Mouse (Mus musculus): ENCODE data around the gene Ncdn. TPM values are rescaled to one million over a fixed set of nuclear protein-coding genes. Genes with fewer than 3 reads are reported as not detected.

Gene Ncdn
- polyA plus RNA-seq, 1 experiment from 2014 or later = 40.9 TPM

DNA sequence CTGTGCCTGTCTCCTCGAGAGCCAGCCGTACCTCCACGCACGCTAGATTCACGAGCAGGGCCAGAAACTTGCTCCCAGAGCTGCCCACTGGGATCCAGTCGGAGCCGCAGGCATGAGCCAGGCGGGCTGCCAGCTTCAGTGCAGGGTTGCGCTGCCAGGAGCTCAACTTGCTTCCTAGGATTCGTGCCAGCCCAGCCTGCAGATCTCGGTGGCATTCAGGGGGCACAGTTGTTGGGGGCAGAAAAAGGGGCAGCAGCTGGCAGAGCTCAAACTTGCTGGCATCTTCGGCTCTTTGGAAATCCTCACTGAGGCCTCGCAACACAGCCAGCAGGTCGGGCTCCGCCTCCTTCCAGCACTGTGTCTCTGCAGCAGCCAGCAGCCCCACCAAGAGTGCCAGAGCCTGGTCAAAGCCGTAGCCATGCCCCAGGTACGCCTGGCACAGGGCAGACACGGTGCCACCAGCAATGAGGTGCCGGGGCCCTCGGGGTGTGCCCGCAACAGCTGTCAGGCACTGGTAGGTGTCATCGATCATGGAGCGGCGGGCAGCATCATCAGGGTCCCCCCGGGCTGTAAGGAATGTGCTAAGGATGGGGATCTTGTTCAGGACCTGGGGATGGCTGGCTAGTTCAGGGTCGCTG is 3.1 kb downstream of the Ncdn start:
- whole genome bisulfite sequencing = 93% methylated on average over 26 of the region's 26 CpGs
- no peaks in the 10 kb centered on the region for H3K27me3 ChIP-seq (replicated peaks; ENCODE audit: low read depth, poor library complexity, severe bottlenecking)

DNA sequence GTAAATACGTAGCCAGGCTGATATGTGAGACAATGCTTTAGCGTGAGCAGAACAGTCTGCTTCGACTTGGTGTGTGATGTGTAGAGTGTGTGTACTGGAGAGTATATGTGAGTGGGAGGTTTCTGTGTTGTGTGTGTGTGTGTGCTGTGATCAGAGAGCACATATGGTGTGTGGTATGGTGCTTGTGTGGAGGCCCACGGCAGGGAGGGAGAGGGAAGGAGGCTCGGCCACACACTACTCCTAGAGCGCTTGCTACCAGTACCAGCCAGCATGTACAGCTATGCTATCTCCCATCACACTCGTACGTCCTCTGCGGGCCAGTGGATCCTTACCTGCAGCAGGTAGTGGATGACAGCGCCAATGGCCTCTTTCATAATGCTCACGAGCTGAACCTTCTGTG is 3.7 kb downstream of the Ncdn start:
- WGBS = 92% methylated on average over 11 of the region's 11 CpGs
- DNase-seq (ENCODE audit: low spot score) = peak; percentile 6
- Histone ChIP-seq H3K4me3 (no peak overlapping the region), H3K36me3 (replicated peaks) (peaks cover 67% of the 10 kb centered on the region), H3K4me1 (peaks cover 44% of the 10 kb centered on the region), H3K27ac (replicated peaks) (no peak overlapping the region), H3K9me3 (no peaks in the 10 kb centered on the region), H3K27me3 (replicated peaks; ENCODE audit: low read depth, poor library complexity, severe bottlenecking) (0 out of 2 replicates have a peak, but pooled peaks cover 4% of the 10 kb centered on the region)

More for the DNA sequence above, 3.1 kb downstream of the Ncdn start:
- Histone ChIP-seq H3K4me3 (peak overlapping the region; percentile 11; the same call in 1 of the 2 replicates), H3K36me3 (replicated peaks) (peaks cover 61% of the 10 kb centered on the region), H3K9me3 (no peaks in the 10 kb centered on the region), H3K27ac (replicated peaks) (no peak overlapping the region), H3K4me1 (peaks cover 47% of the 10 kb centered on the region)
- DNase-seq (ENCODE audit: low spot score) = no peak

GRCm38 (mm10) chr4:126748381-126748780 is 4.9 kb downstream of the Ncdn start:
- H3K27me3 ChIP-seq (replicated peaks; ENCODE audit: low read depth, poor library complexity, severe bottlenecking) = peaks cover 16% of the 10 kb centered on the region; the same call in 1 of the 2 replicates
- H3K4me1 ChIP-seq = peaks cover 49% of the 10 kb centered on the region
- H3K36me3 ChIP-seq (replicated peaks) = peaks cover 79% of the 10 kb centered on the region
- H3K9me3 ChIP-seq = no peaks in the 10 kb centered on the region
- no peak overlapping the region for H3K4me3 ChIP-seq
- WGBS = 94% methylated on average over 8 of the region's 8 CpGs
- peak; percentile 6 for DNase-seq (ENCODE audit: low spot score)
- H3K27ac ChIP-seq (replicated peaks) = no peak overlapping the region

- H3K4me1 ChIP-seq = peaks cover 38% of the 10 kb centered on the region
- peaks cover 79% of the 10 kb centered on the region for H3K36me3 ChIP-seq (replicated peaks)
- H3K27me3 ChIP-seq (replicated peaks; ENCODE audit: low read depth, poor library complexity, severe bottlenecking) = peaks cover 29% of the 10 kb centered on the region
- no peak overlapping the region for H3K4me3 ChIP-seq
- no peak for DNase-seq (ENCODE audit: low spot score)
- H3K9me3 ChIP-seq = no peaks in the 10 kb centered on the region
- H3K27ac ChIP-seq (replicated peaks) = no peak overlapping the region
- WGBS = 84% methylated on average over 10 of the region's 10 CpGs
Observed at GRCm38 (mm10) chr4:126746194-126746840, 6.9 kb downstream of the Ncdn start.

GRCm38 (mm10) chr4:126745506-126746193 is 7.6 kb downstream of the Ncdn start:
- WGBS = 41% methylated on average over 13 of the region's 13 CpGs
- Histone ChIP-seq H3K27me3 (replicated peaks; ENCODE audit: low read depth, poor library complexity, severe bottlenecking) (peaks cover 29% of the 10 kb centered on the region), H3K4me3 (no peak overlapping the region), H3K27ac (replicated peaks) (no peak overlapping the region), H3K4me1 (peaks cover 32% of the 10 kb centered on the region), H3K36me3 (replicated peaks) (peaks cover 72% of the 10 kb centered on the region), H3K9me3 (no peaks in the 10 kb centered on the region)
- peak; percentile 66 for DNase-seq (ENCODE audit: low spot score)

DNA sequence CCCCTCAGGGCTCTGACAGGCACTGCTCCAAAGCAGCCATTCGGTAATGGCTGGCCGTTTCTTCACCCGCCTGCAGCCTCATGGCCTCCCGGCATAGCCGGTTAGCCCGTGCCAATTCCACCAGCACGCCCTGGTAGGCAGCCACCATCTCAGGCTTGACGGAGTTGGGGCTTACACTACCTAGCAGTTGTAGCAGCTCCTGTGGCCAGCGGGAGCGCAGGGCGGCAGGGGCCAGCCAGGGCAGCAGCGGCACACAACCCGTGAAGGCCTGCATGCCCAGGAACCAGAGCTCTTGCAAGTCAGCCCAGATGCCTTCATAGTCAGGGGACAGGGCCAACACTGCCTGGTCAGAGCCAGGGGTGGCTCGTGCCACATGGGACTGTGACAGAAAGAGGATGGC is 8.4 kb downstream of the Ncdn start:
- no peaks in the 10 kb centered on the region for H3K9me3 ChIP-seq
- H3K27me3 ChIP-seq (replicated peaks; ENCODE audit: low read depth, poor library complexity, severe bottlenecking) = peaks cover 35% of the 10 kb centered on the region
- no peak overlapping the region for H3K4me3 ChIP-seq
- H3K36me3 ChIP-seq (replicated peaks) = peaks cover 64% of the 10 kb centered on the region
- WGBS = 90% methylated on average over 14 of the region's 14 CpGs
- DNase-seq (ENCODE audit: low spot score) = no peak
- peaks cover 31% of the 10 kb centered on the region for H3K4me1 ChIP-seq
- H3K27ac ChIP-seq (replicated peaks) = no peak overlapping the region

DNA sequence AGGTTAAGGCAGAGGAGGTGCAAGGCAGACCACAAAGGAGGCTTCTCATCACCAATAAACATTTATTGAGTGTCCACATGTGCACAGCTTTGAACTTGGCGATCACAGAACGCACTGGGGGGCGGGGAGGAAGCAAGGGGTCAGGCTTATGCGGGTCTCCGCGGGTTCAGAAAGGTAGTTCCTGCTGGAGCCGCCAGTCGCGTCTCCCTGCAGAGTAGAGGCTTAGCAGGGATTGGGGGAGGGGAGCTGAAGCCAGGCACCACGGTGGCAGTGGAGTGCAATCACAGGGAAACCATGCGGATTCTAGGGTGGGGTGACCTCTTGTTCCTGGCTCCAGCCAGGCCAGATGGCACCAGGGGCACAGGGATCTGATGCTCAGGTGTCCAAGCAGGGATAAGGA is 9.5 kb downstream of the Ncdn start:
- H3K4me1 ChIP-seq = peaks cover 29% of the 10 kb centered on the region
- H3K9me3 ChIP-seq = no peaks in the 10 kb centered on the region
- H3K36me3 ChIP-seq (replicated peaks) = peaks cover 53% of the 10 kb centered on the region
- WGBS = 5% methylated on average over 11 of the region's 11 CpGs
- no peak overlapping the region for H3K27ac ChIP-seq (replicated peaks)
- H3K4me3 ChIP-seq = no peak overlapping the region
- DNase-seq (ENCODE audit: low spot score) = peak; percentile 53
- peaks cover 46% of the 10 kb centered on the region for H3K27me3 ChIP-seq (replicated peaks; ENCODE audit: low read depth, poor library complexity, severe bottlenecking)

GRCm38 (mm10) chr4:126742976-126743375 is 10.3 kb downstream of the Ncdn start:
- WGBS = 53% methylated on average over 2 of the region's 2 CpGs
- peaks cover 53% of the 10 kb centered on the region for H3K27me3 ChIP-seq (replicated peaks; ENCODE audit: low read depth, poor library complexity, severe bottlenecking)
- DNase-seq (ENCODE audit: low spot score) = no peak
- no peak overlapping the region for H3K4me3 ChIP-seq
- H3K27ac ChIP-seq (replicated peaks) = no peak overlapping the region
- peaks cover 46% of the 10 kb centered on the region for H3K36me3 ChIP-seq (replicated peaks)
- H3K9me3 ChIP-seq = no peaks in the 10 kb centered on the region
- H3K4me1 ChIP-seq = peaks cover 29% of the 10 kb centered on the region

GRCm38 (mm10) chr4:126741448-126741847 is 11.8 kb downstream of the Ncdn start:
- Histone ChIP-seq H3K36me3 (replicated peaks) (peaks cover 30% of the 10 kb centered on the region), H3K4me3 (no peak overlapping the region), H3K9me3 (no peaks in the 10 kb centered on the region), H3K27ac (replicated peaks) (no peak overlapping the region), H3K27me3 (replicated peaks; ENCODE audit: low read depth, poor library complexity, severe bottlenecking) (peaks cover 69% of the 10 kb centered on the region), H3K4me1 (peaks cover 29% of the 10 kb centered on the region)
- DNase-seq (ENCODE audit: low spot score) = peak; percentile 86
- 6% methylated on average over 12 of the region's 12 CpGs for WGBS

DNA sequence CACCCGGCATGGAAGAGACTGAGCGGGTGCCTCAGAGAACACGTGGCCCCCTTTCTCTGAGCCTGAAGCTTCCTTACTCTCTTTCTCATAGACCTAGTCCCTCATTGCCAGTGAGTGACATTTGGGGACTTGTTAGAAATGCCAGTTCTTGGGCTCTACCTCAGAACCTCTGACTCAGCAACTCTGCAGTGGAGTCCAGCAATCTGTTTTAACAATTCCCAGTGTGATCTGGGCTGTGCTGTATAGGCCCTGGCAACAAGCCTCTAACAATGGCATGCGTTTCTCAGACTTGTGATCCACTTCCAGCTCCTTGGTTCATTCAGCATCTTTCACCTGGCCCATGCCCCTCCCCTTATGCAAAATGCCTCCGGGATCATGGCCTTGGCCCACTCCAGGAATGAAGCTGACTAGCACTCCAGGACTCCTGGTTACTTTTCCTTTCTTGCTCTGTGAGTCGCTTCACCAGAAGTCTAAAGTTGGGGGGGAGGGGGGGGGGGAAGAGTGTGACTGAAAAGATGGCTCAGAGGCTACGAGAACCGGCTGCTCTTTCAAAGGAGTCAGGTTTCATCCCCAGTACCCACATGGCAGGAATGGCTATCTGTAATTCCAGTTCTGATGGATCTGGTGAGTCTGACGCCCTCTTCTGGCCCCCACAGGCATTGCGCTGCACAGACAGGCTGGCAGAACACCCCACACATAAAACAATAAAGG is 13.1 kb downstream of the Ncdn start:
- no peaks in the 10 kb centered on the region for H3K9me3 ChIP-seq
- H3K27ac ChIP-seq (replicated peaks) = no peak overlapping the region
- H3K27me3 ChIP-seq (replicated peaks; ENCODE audit: low read depth, poor library complexity, severe bottlenecking) = peaks cover 82% of the 10 kb centered on the region
- H3K4me1 ChIP-seq = peaks cover 39% of the 10 kb centered on the region
- WGBS = 18% methylated on average over 10 of the region's 10 CpGs
- H3K4me3 ChIP-seq = 0 out of 2 replicates have a peak overlapping the region, but pooled peaks have one; percentile 11
- H3K36me3 ChIP-seq (replicated peaks) = peaks cover 17% of the 10 kb centered on the region
- DNase-seq (ENCODE audit: low spot score) = peak; percentile 66

GRCm38 (mm10) chr4:126736001-126736414 is 17.2 kb downstream of the Ncdn start, which contains the start of gene Tfap2e:
Gene Tfap2e, minus strand, starts transcription at chr4:126736240.
- Histone ChIP-seq H3K27ac (replicated peaks) (peak within 1 kb of the TSS; percentile 55; the same call in 1 of the 2 replicates), H3K27me3 (replicated peaks; ENCODE audit: low read depth, poor library complexity, severe bottlenecking) (peaks cover 94% of the 10 kb centered on the region), H3K4me1 (peaks cover 37% of the 10 kb centered on the region), H3K9me3 (no peaks in the 10 kb centered on the region), H3K36me3 (replicated peaks) (no peaks in the 10 kb centered on the region), H3K4me3 (peak within 1 kb of the TSS; percentile 41)
- 2% methylated on average over 32 of the region's 32 CpGs for WGBS
- peak; percentile 71 for DNase-seq (ENCODE audit: low spot score)

- Histone ChIP-seq H3K4me3 (peak overlapping the region; percentile 41), H3K27ac (replicated peaks) (peak overlapping the region; percentile 55; the same call in 1 of the 2 replicates), H3K4me1 (peaks cover 37% of the 10 kb centered on the region), H3K36me3 (replicated peaks) (no peaks in the 10 kb centered on the region), H3K9me3 (no peaks in the 10 kb centered on the region), H3K27me3 (replicated peaks; ENCODE audit: low read depth, poor library complexity, severe bottlenecking) (peaks cover 99% of the 10 kb centered on the region)
- peak; percentile 54 for DNase-seq (ENCODE audit: low spot score)
- WGBS = 1% methylated on average over 62 of the region's 62 CpGs
Observed at GRCm38 (mm10) chr4:126735382-126736000, 17.7 kb downstream of the Ncdn start.

Data from embryonic facial prominence, embryonic 10.5 days (tissue).